Mouse (Mus musculus) heart, postnatal 0 days (tissue): ENCODE results near the gene Prdm2. TPM values are rescaled to one million over a fixed set of nuclear protein-coding genes. Genes with fewer than 3 reads are reported as not detected.

ENCODE experiments used
- ATAC-seq: fragments of 200-750 bp; cut with Nextera tagmentation; 2 replicates; pipeline ENCODE4 v1.8.0; 2017; ENCODE audit warnings: low read depth, moderate number of reproducible peaks, moderate library complexity; ENCODE audit not compliant: insufficient read depth
- DNase-seq: peaks from one replicate; pipeline ENCODE4 v3.0.0-alpha.2; 2016; ENCODE audit warnings: low spot score
- H3K27ac ChIP-seq: fragments of 300-500 bp; sonication (generic); 2 replicates; pipeline ENCODE4 v1.5.1; 2014; ENCODE audit warnings: low read depth, mild to moderate bottlenecking
- H3K27me3 ChIP-seq: fragments of 300-500 bp; sonication (generic); 2 replicates; pipeline ENCODE4 v1.6.1; 2014; ENCODE audit warnings: low read length, mixed read lengths; ENCODE audit not compliant: control insufficient read depth, insufficient read depth
- H3K36me3 ChIP-seq: fragments of 300-500 bp; sonication (generic); replicated peaks from 2 replicates; pipeline ENCODE4 v1.6.1; 2014; ENCODE audit warnings: low read length, mixed read lengths; ENCODE audit not compliant: control insufficient read depth, insufficient read depth
- H3K4me1 ChIP-seq: fragments of 300-500 bp; sonication (generic); 2 replicates; pipeline ENCODE4 v1.6.1; 2014; ENCODE audit warnings: antibody characterized with exemption; ENCODE audit not compliant: control insufficient read depth, insufficient read depth
- H3K4me2 ChIP-seq: fragments of 300-500 bp; sonication (generic); 2 replicates; pipeline ENCODE4 v1.6.1; 2014; ENCODE audit warnings: low read depth, mild to moderate bottlenecking, low read length, moderate library complexity
- H3K4me3 ChIP-seq: fragments of 300-500 bp; sonication (generic); 2 replicates; pipeline ENCODE4 v1.5.1; 2014; ENCODE audit warnings: low read depth, low read length
- H3K9ac ChIP-seq: fragments of 300-500 bp; sonication (generic); replicated peaks from 2 replicates; pipeline ENCODE4 v1.6.1; 2014; ENCODE audit warnings: low read depth, low read length, mixed read lengths
- H3K9me3 ChIP-seq: fragments of 300-500 bp; sonication (generic); replicated peaks from 2 replicates; pipeline ENCODE4 v1.6.1; 2016; ENCODE audit warnings: low read length; ENCODE audit not compliant: control insufficient read depth
- CTCF ChIP-seq: IDR thresholded peaks from 2 replicates; pipeline ENCODE4 v1.5.1; 2016; ENCODE audit warnings: antibody characterized with exemption, control low read depth, low read depth
- EP300 ChIP-seq: IDR thresholded peaks from 2 replicates; pipeline ENCODE4 v1.6.1; 2016; ENCODE audit warnings: antibody characterized with exemption, low read depth
- WGBS: fragments of 180-500 bp; shearing (Covaris S2); extraction: QIAGEN DNeasy Blood & Tissue Kit; methylation state at CpG from one replicate; pipeline ENCODE4 v1.1.7; 2014; 5-methylcytosine and 5-hydroxymethylcytosine counted together
- microRNA-seq: library from miRNA; unstranded; fragments of <30 nt; microRNA quantifications from one replicate; pipeline ENCODE4, GENCODE M21; 2016
- polyA plus RNA-seq: library from polyadenylated mRNA; unstranded; fragments of >200 nt; fragmentation: Nextera tagmentation; extraction: Ambion mirVana; gene quantifications from 2 replicates; pipeline ENCODE4 v1.2.1, GENCODE M21; 2015
- total RNA-seq: library from RNA; depleted of rRNA; stranded (reverse); fragments of >200 nt; gene quantifications from 2 replicates; pipeline ENCODE4 v1.2.3, GENCODE M21; 2014; ENCODE audit warnings: low replicate concordance; rRNA removed

Prdm2 gene
- total and polyA plus RNA-seq, 2 experiments from 2014 or later = 5.5 to 5.8 TPM

- WGBS = 96% methylated on average over 3 of the region's 3 CpGs
- H3K27me3 ChIP-seq = no peaks in the 10 kb centered on the region
- H3K4me2 ChIP-seq = no peak overlapping the region
These were observed 122.2 kb downstream of the Prdm2 start for GRCm38 (mm10) chr4:143090551-143090950.

GRCm38 (mm10) chr4:143074071-143074765 lies 138.6 kb downstream of the Prdm2 start:
- H3K4me3 ChIP-seq = 0 out of 2 replicates have a peak overlapping the region, but pooled peaks have one; percentile 5

More at GRCm38 (mm10) chr4:143090551-143090950, 122.2 kb downstream of the Prdm2 start:
- TF ChIP-seq EP300 = no peak
- no peak for TF ChIP-seq CTCF
- H3K4me3 ChIP-seq = no peak overlapping the region
- no peak for ATAC-seq
- no peak overlapping the region for H3K9ac ChIP-seq
- H3K36me3 ChIP-seq = no peaks in the 10 kb centered on the region
- no peak overlapping the region for H3K27ac ChIP-seq
- no peak for DNase-seq
- H3K9me3 ChIP-seq = no peaks in the 10 kb centered on the region
- H3K4me1 ChIP-seq = no peaks in the 10 kb centered on the region

GRCm38 (mm10) chr4:143071791-143072190 lies 141.0 kb downstream of the Prdm2 start:
- no peaks in the 10 kb centered on the region for H3K9me3 ChIP-seq
- H3K4me3 ChIP-seq = no peak overlapping the region
- no peaks in the 10 kb centered on the region for H3K4me1 ChIP-seq
- DNase-seq (no peak), ATAC-seq (no peak)
- H3K4me2 ChIP-seq = no peak overlapping the region
- H3K9ac ChIP-seq = no peak overlapping the region
- TF ChIP-seq CTCF (no peak), EP300 (no peak)
- H3K36me3 ChIP-seq = no peaks in the 10 kb centered on the region
- H3K27me3 ChIP-seq = 0 out of 2 replicates have a peak, but pooled peaks cover 14% of the 10 kb centered on the region
- WGBS = 55% methylated on average over 8 of the region's 8 CpGs
- no peak overlapping the region for H3K27ac ChIP-seq

More at GRCm38 (mm10) chr4:143074071-143074765, 138.6 kb downstream of the Prdm2 start:
- DNase-seq (no peak), ATAC-seq (no peak)
- H3K4me2 ChIP-seq = peak overlapping the region; percentile 35
- H3K36me3 ChIP-seq = no peaks in the 10 kb centered on the region
- no peak for TF ChIP-seq EP300
- no peak for TF ChIP-seq CTCF
- H3K9me3 ChIP-seq = no peaks in the 10 kb centered on the region
- no peak overlapping the region for H3K27ac ChIP-seq
- no peaks in the 10 kb centered on the region for H3K4me1 ChIP-seq
- 0 out of 2 replicates have a peak, but pooled peaks cover 14% of the 10 kb centered on the region for H3K27me3 ChIP-seq
- 2% methylated on average over 20 of the region's 20 CpGs for WGBS
- H3K9ac ChIP-seq = no peak overlapping the region

- H3K27me3 ChIP-seq = no peaks in the 10 kb centered on the region
- no peak for ATAC-seq
- H3K4me2 ChIP-seq = no peak overlapping the region
- WGBS = 61% methylated on average over 9 of the region's 9 CpGs
- no peaks in the 10 kb centered on the region for H3K9me3 ChIP-seq
- no peaks in the 10 kb centered on the region for H3K36me3 ChIP-seq
- TF ChIP-seq EP300 (no peak), CTCF (no peak)
- DNase-seq = no peak
- no peak overlapping the region for H3K9ac ChIP-seq
- no peak overlapping the region for H3K27ac ChIP-seq
- no peak overlapping the region for H3K4me3 ChIP-seq
- no peaks in the 10 kb centered on the region for H3K4me1 ChIP-seq
These were observed 145.8 kb downstream of the Prdm2 start for GRCm38 (mm10) chr4:143067006-143067405.

GRCm38 (mm10) chr4:143058765-143059344 lies 153.9 kb downstream of the Prdm2 start:
- H3K36me3 ChIP-seq = no peaks in the 10 kb centered on the region
- ATAC-seq = no peak
- H3K9me3 ChIP-seq = no peaks in the 10 kb centered on the region
- H3K27me3 ChIP-seq = no peaks in the 10 kb centered on the region
- H3K4me2 ChIP-seq = no peak overlapping the region
- 86% methylated on average over 12 of the region's 12 CpGs for WGBS
- H3K4me3 ChIP-seq = no peak overlapping the region
- DNase-seq = no peak
- no peak overlapping the region for H3K27ac ChIP-seq
- TF ChIP-seq EP300 = no peak
- TF ChIP-seq CTCF = no peak
- no peak overlapping the region for H3K9ac ChIP-seq
- H3K4me1 ChIP-seq = no peaks in the 10 kb centered on the region

Small RNAs within 50 kb of the gene (microRNA-seq; reads per million reads assigned to microRNA genes)
- gene Mir7021 = 2.7 reads per million, percentile 11 among the genes with 10 or more reads in this experiment

Other genes with a start within 250 kb of the Prdm2 start
- 6.8 and 12.4 TPM in 2 replicates for gene Pdpn, start 86.6 kb upstream of the Prdm2 start, total RNA-seq
- gene Pdpn, start 86.6 kb upstream of the Prdm2 start, polyA plus RNA-seq = 13.6 and 14.9 TPM in 2 replicates
- gene Lrrc38, start 136.8 kb upstream of the Prdm2 start, total RNA-seq = not detected in 2 replicates
- 0.23 and 0.32 TPM in 2 replicates for gene Lrrc38, start 136.8 kb upstream of the Prdm2 start, polyA plus RNA-seq
- gene Pramel1, start 181.4 kb upstream of the Prdm2 start, total RNA-seq = not detected in 2 replicates
- gene Pramel1, start 181.4 kb upstream of the Prdm2 start, polyA plus RNA-seq = not detected in 2 replicates
- 21.5 and 24.7 TPM in 2 replicates for gene Pramef8, start 199.4 kb upstream of the Prdm2 start, total RNA-seq
- 8.3 and 9.2 TPM in 2 replicates for gene Pramef8, start 199.4 kb upstream of the Prdm2 start, polyA plus RNA-seq
- gene Oog4, start 237.3 kb upstream of the Prdm2 start, total RNA-seq = not detected in 2 replicates
- not detected in 2 replicates for gene Oog4, start 237.3 kb upstream of the Prdm2 start, polyA plus RNA-seq